Mouse (Mus musculus) neutrophil, adult 5-6 weeks (primary cell): ENCODE results near the gene Cchcr1. TPM values are rescaled to one million over a fixed set of nuclear protein-coding genes. Genes with fewer than 3 reads are reported as not detected.
A peak's percentile ranks its signal among the peaks of the same experiment; 100 is the strongest.

Experiments
- ATAC-seq: fragments of 151-379, 151-347 bp; 2 replicates; pipeline ENCODE4 v1.8.0; 2017; ENCODE audit warnings: mild to moderate bottlenecking, moderate TSS enrichment; ENCODE audit not compliant: insufficient number of reproducible peaks, poor library complexity, low FRiP score, severe bottlenecking; ENCODE audit errors: extremely low read depth
- total RNA-seq: library from RNA; stranded (forward); fragments of 200-1000 nt; gene quantifications from 2 replicates; pipeline ENCODE4 v1.2.3, GENCODE M21; 2017

Cchcr1 gene
- total RNA-seq, 1 experiment from 2014 or later = 3.1 TPM

DNA sequence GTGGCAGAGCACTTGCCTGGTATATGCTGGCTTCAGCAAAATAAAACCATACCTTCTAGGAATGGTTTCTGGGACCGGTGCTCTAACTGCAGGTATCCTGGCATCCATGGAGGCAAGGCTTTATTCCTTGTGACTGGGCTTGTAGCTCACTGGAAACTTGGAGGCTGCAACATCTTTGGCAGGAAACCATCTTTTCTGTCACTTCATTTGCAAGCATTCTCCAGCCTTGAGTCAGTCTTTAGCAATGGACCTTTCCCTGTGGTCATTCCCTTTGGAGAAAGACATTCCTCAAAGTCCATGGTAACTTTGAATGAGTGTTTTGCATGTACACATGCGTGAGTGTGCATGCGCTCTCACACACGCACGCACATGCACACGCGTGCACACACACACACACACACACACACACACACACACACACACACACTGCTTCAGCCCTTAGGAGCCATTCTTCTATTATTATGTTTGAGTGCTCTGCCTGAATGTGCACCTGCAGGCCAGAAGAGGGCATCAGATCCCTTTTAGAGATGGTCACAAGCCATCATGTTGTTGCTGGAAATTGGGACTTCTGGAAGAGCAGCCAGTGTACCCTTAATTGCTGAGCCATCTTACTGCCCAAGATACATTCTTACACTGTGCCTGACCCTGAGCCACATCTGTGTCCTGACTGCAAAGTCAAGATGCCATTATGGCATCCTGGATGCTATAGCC, 3.8 kb upstream of the Cchcr1 start:
- no peak for ATAC-seq

DNA sequence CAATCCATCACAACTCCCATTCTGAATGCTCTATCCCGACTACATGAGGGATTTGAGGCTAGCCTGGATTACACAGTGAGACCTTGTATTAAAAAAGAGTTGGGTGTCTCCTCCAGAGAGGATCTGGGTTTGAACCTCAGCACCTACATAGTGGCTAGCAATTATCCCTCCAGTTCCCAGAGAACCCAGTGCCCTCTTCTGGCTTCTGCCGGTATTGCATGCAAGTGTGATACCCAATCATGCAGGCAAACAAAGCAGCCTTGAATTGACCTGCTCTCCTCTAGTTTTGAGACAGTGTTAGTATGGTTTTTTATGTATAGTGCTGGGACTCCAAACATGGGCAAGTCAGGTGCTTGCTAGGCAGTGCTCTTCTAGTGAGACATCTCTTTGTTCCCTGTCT, 3.0 kb upstream of the Cchcr1 start:
- ATAC-seq = 0 out of 2 replicates have a peak, but pooled peaks have one; percentile 27

DNA sequence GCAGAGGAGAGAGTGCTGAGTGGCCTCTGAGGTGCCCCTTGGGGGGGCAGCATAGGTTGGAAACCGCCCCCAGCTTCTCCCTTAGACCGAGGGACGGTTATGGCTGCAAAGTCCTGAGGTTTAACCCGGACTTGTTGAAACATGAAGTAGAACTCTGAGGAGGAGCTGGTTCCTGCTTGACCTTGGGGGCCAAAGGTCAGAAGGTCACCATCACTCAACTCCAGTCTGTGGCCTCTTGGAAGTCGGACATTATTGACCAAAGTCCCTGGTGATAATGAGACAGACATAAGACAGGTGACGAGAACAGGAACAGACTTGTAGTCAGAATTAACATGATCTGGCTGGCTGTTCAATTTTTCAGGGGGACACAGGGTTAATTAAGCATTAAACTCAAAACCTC, 2.1 kb upstream of the Cchcr1 start:
- ATAC-seq = no peak

DNA sequence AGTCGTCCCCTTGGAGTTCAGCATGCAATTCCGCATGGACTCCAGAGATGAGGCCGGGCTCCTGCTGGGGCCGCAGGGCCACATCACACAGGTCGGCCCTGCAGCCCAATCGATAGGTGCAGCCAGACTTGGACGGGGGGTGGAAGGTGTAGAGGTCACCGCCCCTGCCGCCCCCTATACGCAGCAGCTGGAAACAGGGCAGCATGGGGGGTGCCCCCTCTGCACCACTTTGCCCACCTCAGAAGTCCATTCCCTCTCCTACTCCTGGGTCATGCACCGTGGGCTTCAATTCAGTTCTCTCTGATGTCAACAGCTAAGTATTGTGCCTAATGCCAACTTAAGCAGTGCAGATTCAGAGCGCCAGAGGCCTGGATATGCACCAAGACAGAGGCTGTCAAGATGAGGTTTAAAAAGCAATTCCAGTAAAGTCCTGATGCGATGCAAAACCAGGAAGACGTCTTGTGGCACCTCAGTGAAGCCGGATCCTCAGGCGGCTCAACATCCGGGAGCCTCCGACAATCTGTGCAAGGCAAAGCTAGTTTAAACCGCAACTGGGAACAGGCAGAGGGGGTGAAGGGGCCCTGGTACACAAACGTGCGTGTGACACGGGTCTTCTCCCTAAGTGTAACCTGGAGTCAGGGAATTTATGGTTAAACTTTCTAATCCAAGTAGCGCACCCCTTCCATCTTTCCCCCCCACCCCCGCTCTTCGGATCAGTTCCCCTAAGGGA, 824 bp upstream of the Cchcr1 start:
- no peak for ATAC-seq

DNA sequence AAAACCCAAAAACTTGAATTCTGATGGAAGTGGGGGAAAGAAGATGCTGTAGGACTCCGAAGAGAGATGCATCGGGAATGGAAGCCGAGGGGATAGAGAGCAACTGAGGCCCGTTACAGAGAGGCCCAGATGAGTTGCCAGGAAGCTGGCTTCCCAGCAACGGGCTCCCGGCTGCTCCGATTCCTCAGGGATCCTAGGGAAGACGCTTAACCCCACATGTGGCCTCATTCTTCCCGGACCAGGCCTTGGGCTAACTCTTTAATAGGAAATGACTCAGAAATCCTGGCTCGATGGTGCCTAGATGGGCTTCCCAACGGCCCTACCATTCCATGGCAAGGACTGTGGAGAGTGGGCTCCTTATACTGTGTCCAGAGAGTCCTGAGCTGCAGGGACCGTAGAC, 626 bp downstream of the Cchcr1 start:
- ATAC-seq = no peak

DNA sequence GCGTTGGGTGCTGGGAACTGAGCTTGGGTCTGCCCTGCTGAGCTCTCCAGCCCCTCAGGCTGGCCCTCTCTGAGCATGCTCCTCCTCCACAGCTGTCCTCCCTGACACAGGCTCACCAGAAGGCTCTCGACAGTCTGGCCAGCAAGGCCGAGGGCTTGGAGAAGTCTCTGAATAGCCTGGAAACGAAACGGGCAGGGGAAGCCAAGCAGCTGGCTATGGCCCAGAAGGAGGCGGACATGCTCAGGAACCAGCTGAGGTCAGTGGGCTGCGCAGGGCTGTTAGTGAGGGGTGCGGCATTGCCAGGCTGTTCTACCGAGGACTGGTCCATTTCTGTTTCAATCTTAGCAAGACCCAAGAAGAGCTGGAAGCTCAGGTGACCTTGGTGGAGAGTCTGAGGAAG, 7.5 kb downstream of the Cchcr1 start:
- ATAC-seq = no peak

DNA sequence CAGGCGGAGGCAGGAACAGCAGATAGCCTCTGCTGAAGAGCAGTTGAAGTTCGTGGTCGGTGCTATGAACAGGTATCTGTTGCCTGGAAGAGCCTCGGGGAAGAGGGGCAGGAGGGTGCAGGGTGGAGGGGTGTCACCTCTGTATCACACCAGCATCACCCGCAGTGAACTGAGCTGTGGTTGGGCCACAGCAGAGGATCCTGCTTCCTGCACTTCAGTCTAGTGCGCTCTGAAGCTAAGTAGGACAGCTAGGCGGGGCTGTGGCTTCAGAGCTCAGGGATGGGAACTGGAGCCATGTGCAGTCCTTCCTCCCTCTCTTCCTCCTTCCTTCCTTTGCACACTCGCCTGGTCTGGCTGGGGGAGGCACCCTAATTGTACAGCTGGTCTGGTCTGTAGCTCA, 9.7 kb downstream of the Cchcr1 start:
- ATAC-seq = no peak

DNA sequence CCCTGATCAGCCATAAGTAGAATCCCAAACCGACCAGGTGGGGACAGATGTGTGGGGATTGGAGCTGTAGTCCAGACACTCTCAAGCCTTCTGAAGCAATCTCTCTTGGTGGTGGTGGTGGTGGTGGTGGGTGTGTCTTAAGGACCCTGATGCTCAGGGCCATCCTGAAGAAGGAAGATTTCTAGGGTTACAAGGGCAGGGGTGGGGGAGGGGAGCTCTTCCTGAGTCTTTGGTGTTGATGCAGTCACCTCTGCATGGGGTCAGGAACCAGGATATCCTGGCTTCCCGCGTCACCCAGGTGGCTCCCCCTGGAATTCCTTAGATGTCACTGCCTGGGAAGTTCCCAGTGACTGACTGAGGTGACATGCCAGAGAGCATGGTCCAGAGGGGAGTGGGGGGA, 15.5 kb downstream of the Cchcr1 start:
- no peak for ATAC-seq

DNA sequence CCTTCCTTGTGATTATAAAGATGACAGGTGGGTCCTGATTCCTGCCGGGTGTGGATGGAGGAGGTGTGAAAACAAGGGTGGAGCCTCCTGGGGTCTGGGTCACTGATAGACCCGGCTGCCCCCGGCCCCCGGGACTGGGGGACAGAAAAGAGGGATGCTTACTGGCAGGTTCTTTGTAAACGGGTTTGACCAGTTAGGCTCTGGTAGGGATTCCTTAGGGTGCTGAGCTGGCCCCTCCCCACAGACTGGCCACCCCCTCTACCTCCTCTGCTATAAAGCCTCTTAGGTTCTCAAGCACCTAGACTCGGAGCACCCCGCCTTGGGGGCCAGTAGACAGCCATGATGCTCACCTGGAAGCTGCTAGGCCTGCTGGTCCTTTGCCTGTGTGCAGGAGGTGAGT, 16.0 kb downstream of the Cchcr1 start, which contains the start of gene Psors1c2:
TSS of gene Psors1c2 (plus strand) at position 301 of the 400 bp plus-strand sequence.
- ATAC-seq = no peak

DNA sequence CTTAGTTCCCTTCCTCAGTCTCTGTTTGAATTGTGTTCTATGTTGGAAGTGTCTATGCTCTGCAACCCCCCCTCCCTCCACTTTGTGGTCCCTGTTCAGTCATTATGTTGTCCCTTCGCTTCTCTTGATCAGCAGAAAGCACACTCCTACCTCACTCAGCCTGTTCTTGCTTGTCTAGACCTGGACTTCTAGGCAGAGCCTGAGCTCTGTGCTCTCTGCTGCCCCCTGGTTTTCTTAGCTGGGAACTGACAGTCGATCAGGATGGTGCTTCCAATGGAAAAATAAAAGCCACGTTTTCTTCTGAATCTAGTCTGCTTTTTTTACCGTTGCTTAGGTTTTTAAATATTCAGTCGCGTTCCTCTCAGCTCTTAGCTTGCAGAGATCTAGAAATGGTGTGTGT, 17.4 kb downstream of the Cchcr1 start:
- ATAC-seq = peak; percentile 80

DNA sequence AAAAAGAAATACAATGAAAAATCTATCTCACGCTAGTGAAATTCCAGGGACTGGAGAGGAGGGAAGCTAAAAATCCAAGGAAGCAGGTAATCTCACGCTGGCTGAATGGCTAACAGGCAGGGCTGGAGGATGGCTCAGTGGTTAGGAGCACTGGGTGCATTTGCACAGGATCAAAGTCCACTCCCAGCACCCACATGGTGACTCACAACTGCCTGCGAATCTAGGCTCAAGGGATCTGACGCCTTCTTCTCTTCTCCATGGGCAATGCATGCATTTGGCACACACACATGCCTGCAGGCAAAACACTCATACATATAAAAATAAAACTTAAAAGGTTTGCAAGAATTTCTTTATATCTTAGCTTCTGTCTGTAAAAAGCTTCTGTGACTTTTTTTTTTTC, 20.5 kb downstream of the Cchcr1 start:
- no peak for ATAC-seq

DNA sequence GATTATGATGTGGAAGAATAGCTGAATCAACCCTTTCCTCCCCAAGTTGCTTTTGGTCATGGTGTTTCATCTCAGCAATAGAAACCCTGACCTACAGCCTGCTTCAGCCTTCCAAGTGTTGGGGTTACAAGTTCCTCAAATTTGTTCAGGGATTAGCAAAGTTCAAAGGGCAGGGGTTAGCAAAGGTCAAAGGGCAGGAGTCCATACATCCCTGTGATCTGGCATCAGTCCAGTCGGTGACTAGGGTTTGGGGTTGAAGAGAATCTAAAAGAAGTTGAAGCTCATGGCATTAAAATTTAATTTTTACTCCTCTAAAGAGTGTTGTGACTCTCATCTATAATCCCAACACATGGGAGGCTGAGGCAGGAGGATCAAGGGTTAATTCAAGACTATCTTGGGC, 21.6 kb downstream of the Cchcr1 start:
- ATAC-seq = no peak

DNA sequence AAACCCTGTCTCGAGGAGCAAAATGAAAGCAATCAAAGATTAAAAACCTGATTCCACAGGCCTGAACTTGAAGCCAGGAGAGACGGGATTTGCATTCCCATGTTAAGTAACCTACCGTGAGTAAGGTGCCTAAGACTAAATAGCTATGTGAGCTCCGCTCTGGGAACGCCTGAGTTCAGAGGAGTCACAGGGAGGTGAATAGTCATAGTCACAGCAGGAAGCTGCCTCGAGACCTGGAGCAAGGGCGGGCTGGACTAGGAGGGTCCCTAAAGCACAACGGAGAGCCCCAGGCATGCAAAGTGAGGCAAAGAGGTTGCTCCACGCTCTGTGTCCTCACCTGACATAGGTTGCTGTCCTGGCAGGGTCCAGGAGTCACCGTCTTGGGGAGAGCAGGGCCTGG, 22.6 kb downstream of the Cchcr1 start:
- ATAC-seq = no peak

DNA sequence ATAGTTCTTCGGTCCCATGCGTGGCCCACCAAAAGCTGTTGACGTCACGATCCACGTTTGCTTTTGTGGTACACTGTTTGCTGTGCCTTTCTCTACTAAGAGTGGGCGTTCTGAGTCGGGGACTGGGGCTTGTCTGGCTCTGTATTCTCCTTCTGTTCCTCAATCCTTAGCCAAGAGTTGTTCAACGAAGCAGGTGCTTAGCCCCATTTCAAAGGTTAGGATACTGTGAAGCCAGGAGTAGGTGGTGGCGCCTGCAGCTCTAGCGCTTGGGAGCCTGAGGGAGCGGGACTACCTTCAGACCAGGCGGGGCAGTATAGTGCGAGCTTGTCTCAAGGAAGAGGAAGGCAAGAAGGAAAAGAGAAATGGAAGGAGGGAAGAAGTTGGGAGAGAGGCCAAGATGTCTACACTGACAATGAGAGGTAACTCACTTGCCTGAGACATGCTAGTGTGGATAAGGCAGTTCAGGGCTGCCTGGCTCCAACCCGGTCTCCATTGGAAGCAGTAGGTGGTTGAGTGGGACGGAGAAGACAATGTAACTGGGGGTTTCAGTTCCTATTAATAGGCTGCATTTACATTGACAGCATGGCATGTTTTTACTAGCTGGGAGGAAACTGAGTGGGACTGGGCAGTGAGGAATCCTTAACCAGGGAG, 26.0 kb downstream of the Cchcr1 start:
- ATAC-seq = no peak

DNA sequence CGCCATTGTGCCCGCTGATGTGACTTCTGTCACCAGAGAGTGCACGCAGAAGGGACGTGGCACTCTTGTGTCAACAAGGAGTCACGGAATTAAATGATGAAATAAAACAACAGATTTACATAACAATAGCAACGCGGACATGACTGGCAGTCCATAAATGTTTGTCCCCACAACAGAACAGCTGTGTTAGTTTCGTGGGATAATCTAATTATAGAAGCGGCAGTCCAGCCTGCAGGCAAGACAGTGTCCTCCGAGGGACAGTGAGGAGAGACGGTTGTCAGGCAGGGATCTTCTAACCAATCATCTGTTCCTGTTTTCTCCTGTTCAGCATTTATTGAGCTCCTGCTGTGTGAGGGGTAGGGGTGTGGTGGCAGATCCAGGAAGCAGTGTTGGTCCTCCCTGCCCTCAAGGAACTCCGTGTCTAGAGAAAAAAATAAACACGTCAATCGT, 26.5 kb downstream of the Cchcr1 start:
- no peak for ATAC-seq

DNA sequence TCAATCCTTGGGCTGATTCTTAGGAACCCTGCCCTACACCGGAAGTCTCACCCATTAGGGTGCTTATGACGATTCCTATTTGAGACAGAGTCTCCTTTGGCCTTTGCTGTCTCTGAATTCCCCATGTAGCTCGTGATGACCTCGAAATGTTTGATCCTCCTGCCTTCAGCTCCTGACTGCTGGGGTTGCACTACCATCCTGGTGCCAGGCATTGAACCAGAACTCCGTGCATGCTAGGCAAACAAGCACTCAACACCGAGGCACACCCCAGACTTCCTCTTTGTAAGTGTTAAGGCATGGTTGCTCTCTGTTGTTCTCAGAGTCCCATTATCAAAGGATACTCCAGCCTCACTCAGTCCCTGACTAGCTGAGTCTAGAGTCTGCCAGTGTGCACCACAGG, 27.1 kb downstream of the Cchcr1 start:
- no peak for ATAC-seq

DNA sequence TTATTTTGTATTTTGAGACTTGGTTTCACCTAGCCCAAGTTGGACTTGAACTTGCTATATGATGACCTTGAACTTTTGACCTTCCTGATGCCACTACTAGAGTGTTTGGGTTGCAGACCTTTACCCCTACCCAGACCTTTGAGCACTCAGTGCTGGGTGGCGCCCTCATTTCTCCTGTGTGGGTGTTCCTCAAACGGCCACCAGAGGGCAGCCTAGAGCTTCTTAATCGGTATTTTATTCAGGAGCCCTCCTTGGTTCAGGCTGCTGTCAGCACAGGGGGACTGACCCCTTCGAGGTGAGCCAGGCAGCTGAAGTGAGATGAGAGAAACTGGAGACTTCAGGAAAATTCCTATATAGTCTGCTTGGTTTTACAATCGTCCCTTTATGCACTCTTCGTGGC, 27.8 kb downstream of the Cchcr1 start:
- 0 out of 2 replicates have a peak, but pooled peaks have one; percentile 32 for ATAC-seq

DNA sequence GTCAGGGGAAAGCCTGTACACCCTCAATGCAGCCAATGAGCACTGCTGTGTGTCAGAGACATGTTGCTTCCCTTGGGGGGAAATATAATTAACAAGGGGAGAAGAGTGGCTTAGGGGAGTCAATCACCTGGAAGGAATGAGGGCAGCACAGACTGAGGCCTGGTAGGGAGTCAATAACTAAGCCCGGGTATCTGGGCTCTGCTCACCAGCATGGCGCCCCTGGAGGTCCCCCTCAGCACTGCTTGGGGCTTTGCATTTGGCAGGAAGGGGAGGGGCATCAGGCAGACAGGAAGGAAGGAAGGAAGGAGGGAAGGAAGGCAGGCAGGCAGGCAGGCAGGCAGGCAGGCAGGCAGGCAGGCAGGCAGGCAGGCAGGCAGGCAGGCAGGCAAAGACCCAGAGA, 30.6 kb downstream of the Cchcr1 start:
- ATAC-seq = no peak

DNA sequence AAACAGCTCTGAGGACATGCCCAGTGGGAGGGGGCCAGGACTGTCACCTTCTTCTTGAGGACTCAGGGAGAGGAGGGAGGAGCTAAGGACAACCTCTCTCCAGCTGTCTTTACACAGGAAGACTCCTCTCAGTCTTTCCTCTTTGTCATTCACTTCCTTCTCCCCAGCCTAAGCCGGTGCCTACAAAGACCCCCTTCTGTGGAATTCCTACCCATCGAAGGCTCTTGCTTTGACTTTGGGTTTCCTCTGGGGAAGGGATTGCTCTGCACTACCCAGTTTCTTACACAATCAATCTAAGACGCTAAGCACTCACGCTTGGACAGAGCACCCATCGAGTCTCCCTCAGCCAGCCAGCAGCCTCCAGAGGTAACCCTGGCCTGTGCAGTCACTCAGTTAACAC, 31.7 kb downstream of the Cchcr1 start:
- ATAC-seq = no peak
